Mouse (Mus musculus) T-helper 1 cell (primary cell): Measurements from ENCODE around the gene Synrg.

ENCODE experiments used
- in situ Hi-C: fragments of 300-600 bp; cut with MboI, MseI; formaldehyde crosslinking; loops from one replicate; pipeline ENCODE4 v1.15.1; 2025; ENCODE audit warnings: high pct_unique_total_duplicates

The Synrg gene

DNA sequence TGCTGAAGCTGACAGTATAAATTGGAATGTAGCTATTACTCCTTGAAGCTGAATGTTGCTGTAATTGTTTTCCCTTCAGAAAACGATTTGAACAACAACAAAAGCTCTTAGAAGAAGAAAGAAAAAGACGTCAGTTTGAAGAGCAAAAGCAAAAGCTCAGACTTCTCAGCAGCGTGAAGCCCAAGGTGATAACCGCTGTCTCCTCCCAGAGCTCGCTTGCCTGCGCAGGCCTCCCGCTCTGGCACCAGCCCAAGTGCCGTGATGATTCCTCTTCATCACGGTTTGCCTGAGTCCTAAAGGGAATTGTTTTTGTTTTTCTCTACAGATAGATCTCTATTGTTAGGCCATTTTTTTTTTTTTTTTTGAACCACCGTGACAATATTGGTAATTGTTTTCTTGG is 17.1 kb downstream of the Synrg start:
- in situ Hi-C loops: no loop called here

DNA sequence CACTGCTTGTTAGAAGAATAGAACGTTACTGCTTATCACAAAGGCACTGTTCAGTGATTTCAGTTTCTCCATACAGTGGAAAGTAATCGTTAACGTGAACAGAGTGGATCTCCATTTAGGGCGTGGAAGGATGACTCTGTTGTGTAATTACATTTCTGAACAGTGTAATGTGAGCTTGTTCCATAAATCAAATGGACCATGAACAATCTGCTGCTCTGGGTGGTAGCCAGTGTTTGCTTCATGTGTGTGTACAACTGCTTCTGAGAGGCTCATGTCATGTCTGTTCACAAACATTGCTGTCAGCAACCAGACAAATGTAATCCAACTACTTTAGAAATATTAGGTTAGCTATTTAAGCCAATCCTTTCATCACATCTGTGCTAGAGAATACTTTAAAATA is 27.5 kb downstream of the Synrg start:
- in situ Hi-C loops: no loop called here

DNA sequence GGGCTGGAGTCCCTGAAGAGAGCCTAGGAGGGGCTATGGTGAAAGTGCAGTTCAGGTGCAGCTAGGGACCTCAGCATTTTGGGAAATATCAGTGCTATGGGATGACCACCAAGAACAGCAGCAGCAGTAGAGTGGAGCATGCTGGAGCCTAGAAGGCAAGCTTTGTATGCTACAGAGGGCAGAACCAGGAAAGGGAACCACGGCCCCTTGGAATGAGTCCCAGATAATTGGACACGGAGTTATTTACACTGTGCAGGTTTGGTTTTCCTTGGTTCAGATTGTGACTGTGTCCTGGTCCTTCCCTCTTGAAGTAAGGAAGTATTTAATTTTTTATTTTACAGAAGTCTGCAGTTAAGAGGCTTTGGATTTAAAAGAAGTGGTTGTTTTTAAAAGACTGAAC is 29.2 kb downstream of the Synrg start:
- in situ Hi-C loops: no loop called here

DNA sequence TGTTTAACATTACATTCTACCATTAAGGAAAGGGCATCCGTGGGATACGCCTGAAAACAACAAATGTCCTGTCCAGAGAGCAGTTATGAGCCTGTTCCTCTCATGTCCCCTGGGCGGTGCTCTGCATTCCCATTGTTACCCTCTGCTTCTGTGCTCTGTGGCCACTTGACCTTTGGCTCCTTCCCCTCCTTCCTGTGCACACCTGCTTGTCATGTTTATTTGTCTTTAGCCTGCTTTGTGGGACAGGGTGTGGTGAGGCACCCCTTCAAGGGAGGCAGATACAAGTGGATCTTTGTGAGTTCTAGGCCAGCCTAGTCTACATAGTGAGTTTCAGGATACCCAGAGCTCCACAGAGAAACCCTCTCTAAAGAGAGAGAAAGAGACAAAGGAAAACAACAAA is 30.3 kb downstream of the Synrg start:
- in situ Hi-C loops: no loop called here

DNA sequence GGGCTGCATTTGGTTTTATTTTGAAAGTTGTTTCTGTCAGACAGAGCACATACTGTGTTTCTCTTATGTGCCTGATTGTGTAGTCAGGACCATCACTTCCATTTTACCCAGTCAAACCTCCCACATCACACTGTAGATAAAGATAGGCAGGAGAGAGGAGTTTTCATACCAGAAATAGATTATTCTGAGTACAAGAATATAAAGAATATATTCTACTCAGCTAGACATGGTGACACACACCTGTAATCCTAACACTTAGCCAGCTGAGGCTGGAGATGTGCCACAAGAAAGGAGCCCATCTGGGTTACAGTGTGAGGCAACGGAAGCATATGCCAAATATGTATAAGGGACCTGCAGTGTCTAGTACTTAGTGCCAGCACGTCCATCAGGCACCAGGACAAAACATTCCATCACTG is 31.3 kb downstream of the Synrg start:
- in situ Hi-C loops: loop anchor here (5.0 kb wide), 1 partner anchor 42 kb away; no protein-coding TSS in a partner anchor

DNA sequence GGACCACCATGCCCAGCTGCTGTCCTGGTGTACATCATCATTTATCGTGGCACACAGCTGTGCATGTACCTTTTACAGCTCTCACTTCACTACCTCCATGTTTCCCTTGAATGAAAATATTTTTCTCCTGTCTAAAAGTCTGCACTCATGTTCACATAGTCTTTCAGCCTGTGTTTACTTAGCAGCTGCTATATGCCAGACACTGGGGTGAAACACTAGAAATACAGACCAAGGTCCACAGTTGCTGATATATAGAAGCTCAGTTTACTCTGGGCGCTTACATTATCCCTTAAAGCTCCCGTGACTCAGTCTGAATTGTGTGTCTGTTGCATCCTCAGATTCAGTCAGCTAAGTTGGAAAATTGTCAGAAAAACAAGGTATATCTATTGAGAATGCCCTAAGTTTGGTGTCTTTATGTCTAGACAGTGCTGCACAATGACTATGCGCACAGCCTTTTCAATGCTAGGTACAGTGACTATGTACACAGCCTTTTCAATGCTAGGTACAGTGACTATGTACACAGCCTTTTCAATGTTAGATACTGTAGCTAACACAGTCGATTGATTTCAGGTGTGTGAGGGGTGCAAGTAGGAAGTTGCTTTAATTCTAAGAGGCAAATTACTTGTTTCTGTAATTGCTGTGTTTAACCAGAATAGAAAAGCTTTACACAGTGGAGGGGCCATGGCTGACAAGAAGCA is 33.1 kb downstream of the Synrg start:
- in situ Hi-C loops: loop anchor here (5.0 kb wide), 1 partner anchor 40 kb away; no protein-coding TSS in a partner anchor

DNA sequence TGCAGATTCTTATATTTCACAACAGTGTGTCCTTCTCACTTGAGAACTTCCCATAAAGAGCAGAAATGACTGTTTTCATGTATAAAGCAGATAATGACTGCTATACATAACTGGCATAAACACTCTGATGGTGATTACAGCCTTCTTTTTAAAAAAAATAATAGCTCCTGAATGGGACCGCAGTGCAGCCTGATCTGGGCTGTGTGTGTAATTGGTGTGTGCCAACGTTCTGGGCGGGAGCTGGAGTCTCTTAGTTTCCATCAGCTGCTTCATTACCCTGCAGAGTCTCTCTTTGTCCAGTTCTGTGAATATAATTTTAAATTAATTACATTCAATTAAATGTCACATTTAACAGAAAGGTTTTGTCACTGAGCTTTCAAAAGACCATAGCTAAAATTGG is 34.8 kb downstream of the Synrg start:
- in situ Hi-C loops: loop anchor here (5.0 kb wide), 1 partner anchor 38 kb away; no protein-coding TSS in a partner anchor

DNA sequence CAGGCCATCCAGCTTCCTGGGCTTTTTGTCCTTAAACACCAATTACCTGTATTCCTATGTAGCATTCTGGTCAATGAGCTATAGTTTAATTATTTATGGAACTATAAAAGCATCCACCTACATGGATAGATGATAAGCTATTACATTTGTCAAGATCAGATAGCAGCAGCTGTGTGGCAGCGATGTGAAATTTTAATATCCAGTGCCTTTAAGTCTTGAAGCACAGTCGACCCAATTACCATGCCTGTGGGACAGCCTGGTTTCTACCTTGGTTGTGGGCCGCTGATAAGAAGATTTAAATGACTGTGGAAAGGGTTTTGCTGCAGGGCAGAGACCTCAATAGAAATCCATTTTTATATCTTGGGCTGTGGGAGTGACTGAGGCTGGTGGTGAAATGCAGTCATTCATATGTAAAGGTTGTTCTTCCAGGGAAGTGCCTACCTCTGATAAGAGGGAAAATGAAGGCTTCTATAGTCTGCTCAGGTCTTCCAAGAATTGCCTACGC is 35.2 kb downstream of the Synrg start:
- in situ Hi-C loops: loop anchor here (5.0 kb wide), 1 partner anchor 38 kb away; no protein-coding TSS in a partner anchor

DNA sequence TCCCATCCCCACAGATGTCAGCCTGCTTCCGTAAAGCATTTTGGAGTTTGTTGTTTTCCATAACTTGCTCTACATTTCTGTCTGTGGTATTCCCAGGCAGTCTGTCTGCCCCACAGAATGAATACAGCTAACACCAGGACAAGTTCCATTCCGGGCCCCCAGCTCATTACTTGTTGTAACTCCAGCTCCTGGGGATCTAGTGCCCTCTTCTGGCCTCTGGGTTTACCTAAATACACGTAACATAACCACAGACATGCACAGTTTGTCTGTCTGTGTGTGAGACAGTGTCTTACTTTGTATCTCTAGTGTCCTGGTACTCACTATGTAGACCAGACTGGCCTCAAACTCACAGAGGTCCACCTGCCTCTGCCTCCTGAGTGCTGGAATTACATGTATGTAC is 37.0 kb downstream of the Synrg start:
- in situ Hi-C loops: no loop called here

DNA sequence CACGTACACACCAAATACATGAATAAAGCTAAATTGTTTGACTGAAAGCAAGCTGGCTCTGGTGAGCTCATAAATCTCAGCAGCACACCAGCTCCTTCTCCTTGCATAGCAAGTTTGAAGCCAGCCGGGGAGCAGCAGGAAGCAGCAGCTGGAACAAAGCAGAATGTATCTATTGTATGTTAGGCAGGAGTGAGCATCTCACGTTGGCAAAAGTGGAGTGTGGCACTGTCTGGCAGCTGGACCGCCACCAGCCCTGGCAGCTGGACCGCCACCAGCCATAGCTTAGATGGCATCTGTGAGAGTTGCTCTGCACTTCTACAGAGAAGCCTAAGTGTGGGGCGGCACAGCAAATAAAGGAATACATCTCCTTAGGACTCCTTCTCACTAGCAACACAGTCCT is 39.8 kb downstream of the Synrg start:
- in situ Hi-C loops: no loop called here

DNA sequence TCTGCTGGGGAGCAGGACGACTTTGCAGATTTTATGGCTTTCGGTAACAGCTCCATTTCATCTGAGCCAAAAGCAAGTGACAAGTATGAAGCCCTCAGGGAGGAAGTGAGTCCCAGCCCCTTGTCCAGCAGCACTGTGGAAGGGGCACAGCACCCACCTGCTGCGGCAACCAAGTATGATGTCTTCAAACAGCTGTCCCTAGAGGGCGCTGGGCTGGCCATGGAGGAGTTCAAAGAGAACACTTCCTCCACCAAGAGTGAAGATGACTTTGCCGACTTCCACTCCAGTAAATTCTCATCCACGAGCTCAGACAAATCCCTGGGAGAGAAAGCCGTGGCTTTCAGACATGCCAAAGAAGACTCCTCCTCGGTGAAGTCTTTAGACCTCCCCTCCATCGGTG is 44.8 kb downstream of the Synrg start:
- in situ Hi-C loops: no loop called here

DNA sequence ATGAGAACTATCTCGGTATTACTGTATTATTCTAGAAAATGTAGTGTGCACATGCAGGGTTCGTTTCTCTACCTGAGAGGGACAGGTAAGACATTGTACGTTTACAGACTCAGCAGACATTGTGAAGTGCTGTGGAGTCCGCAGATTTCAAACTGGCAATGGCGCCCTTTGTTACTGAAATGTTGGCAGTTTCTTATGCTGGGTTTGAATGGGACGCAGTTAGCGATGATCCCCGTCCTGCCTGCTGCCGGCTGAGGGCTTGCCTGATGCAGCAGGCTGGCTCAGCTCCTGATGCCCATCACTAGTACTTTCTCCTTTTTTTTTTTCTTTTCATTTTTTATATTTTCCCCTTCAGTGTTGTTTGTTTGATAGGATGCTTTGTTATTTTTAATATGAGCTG is 46.2 kb downstream of the Synrg start:
- in situ Hi-C loops: no loop called here

DNA sequence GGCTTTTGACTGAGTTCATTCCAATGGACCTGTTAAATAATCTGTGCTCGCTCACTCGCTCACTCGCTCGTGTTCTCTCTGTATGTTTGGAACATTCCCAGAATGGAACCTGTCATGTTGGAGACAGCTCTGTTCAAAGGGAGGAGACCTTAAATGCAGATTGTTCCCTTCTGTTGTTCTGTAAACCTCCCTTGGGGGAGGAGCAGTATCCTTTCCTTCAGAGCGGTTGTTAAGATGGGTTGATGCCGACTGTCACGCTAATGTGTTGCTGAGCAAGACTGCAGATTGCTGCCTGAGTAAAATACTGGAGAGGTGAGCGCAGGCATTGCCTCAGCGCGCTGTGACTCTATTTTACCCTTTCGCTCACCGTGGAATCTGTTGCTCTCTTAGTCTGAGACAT is 46.8 kb downstream of the Synrg start:
- in situ Hi-C loops: no loop called here

DNA sequence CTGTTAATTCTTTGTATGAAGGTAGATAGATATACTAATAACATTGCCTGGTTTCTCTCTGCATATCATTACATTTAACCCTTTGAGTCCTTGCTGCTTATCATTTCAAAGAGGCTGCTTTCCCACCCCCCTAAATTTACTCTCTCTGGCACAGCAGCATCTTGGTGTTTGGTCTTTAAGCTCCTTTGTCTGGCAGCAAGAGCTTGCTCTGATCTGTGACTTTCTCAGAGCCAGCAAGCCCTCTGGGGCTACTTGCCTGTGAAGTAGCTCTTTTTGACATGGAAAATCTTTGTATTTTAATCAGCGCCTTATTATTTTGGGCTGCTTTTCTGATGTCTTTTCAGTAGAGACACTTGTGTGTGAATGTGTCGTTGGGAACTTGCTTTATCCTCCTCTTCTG is 47.3 kb downstream of the Synrg start:
- in situ Hi-C loops: no loop called here

DNA sequence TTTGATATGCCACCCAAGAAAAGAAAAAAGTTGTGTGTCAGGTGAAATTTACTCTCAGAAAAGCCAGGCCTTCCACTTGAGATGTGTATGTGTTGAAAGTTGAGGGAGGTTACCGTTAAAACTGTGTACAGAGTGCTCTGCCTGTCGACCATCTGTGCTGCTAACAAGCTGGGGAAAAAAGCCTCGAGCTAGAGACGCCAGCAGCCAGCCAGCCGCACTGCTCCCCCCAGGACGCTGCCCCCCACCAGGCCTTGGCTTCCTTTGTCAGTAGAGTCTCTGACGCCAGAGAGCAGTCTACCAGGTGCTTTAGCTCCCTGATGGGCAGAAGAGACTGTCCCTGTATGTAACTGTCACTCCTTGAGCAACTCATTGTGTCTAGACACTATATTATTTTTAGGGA is 48.9 kb downstream of the Synrg start:
- in situ Hi-C loops: no loop called here

DNA sequence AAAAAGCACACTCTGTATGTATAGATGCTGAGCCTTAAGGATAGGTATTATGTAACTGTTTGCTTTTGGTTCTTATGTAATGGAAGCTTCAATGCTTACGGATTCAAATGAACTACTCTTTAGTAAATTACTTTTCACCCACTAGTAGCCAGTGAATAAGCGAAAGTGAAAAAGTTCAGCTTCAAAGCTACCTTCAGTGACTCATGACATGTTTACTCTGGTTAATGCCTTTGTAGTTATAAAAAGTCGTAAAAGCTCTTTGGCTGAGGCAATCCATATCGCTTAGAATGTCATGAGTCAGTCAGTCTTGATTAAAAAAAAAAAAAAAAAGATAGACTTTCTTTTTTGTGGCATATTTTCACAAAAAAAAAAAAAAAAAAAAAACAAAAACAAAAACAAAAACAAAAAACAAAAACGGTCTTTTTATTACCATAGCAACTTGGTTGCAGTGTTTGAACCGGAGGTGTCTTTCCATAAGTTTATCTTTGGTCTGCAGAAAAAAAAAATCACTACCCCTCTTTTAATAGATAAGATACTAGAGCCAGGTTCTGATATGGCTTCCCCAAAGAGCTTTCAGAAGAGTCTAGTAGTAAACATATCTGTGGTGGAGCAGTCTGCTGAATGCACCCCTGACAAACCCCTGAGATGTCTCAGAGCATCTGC is 52.0 kb downstream of the Synrg start:
- in situ Hi-C loops: no loop called here

DNA sequence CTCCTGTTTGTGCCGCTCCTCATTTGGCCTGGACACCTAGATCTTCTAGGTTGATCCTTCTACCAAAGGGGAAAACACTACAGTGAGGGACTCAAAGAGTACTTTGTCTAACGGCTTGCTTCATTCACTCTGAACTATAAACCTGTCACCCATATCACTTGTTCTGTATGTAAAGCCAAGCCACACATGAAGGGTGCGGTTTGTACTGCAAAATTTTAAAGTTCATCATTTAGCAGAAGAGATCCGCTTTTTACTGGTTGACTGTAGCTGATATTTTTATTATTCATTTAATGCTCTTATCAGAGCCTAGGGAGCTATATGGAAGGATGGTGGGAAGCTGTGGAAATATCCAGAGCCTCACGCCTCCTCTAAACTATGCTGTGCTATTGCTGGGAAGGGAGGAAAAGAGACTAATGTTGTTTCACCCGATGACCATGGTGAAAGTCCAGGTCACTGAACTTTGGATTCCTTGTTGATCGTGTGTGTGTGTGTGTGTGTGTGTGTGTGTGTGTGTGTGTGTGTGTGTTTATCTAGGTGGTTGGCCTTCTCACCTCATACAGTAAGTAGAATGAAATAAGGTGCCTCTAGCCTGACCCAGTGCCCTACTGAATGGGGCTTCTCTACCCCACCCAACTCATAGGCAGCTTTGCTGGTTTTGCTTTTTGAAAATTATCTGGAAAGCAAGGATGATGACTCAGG is 52.7 kb downstream of the Synrg start:
- in situ Hi-C loops: no loop called here

DNA sequence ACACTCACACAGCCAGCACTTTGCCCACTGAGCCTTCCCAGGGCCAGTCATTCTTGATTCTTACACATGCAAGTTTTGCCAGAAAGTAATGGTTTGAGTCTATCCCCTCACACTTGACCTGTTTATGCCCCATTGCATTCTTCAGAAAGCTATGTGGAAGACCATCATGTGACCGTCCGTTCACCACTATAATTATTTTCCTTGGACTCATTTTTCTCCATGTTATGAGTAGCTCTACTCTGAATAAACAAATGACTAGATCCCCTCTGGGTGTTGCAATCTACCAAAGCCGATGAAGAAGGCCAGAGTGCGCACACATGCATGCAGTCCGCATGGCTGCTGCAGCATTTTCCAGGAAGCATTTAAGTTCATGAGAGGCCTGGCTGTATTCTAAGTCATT is 63.0 kb downstream of the Synrg start:
- in situ Hi-C loops: no loop called here

DNA sequence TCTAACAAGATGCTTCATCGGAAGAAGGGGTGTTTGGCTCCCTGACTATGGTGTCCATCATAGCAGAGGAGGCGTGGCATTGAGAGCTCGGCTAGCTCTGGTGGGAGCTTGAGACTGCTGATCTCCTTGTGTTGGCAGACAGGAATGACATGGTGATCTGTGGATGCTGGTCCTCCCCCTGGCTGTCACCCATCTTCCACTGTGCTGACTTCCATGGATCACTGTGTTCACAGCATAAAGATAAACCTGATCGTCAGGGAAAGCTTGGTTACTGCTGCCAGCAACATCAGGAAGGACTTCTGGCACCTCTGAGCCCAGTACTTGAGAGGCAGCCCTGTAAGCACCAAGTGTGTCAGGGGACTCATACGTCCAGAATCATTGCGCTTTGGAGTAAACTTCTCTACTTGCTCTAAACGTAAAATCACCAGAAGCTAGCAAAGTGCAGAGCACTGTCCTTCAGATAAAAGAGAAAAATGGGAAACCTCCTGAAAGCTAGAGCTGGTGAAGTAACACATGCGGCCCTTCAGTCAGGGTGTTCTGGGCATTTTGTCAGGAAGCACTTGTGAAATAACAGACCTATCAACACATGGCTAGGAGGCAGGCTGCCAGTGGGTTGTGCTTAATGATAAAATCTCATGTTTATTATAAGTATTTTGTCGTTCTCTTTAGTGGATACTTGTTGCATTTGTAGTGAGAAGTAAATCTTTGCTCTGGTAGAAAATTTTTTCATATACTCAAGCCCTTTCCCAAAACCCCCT is 64.2 kb downstream of the Synrg start:
- in situ Hi-C loops: no loop called here

DNA sequence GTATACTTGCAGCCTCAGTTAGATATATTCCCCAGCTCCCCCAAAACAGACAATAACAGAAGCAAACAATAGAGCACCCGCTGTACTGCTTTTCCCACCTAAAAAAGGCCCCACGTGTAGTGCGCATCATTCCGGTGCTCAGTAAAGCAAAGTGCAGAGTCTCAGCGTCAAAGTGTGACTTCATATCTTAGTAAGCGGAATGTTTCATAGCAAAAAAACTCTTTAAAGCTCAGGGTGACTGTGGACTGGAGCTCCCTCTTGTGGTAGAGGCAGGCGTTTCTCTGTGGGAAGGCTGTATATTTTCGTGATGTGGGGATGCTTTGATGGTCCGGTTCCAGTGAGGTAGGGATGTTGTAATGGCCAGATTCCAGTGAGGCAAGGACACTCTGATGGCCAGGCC is 67.7 kb downstream of the Synrg start:
- in situ Hi-C loops: no loop called here

DNA sequence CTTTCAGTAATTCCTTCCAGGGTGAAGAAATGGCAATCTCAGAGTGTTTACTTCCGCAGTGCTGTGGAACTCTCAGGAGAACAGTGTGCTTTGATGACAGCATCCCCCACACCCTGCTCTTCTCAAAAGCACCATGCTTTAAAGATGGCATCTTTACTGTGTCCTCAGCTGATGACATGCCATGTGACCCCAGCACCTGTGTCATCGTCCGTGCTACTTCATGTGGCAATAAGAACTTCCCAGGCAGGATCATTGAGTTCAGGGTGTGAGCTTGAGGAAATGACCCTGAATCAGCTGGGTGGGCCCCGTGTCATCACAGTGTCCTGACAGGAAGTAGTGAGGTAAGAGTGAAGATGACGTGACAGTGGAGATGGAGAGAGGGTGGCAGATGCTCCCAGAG is 68.3 kb downstream of the Synrg start:
- in situ Hi-C loops: no loop called here

DNA sequence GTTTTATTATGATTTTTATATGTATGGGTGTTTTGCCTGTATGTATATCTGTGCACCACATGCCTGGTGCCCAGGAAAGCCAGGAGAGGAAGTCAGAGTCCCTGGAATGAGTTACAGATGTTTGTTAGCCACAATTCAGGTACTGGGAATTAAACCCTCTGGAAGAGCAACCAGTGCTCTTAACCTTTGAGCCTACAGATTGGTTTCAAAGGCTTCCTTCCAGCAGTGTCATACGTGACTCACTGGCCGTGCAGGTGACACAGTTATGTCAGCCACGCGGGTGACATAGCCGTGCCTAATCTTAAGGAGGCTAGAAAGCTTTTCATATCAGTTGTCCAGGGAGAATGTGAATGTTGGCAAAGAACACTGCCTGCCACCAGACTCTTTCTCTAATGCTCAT is 69.4 kb downstream of the Synrg start:
- in situ Hi-C loops: no loop called here
